Mouse (Mus musculus): ENCODE measurements around the gene Ammecr1. TPM values are rescaled to one million over a fixed set of nuclear protein-coding genes. Genes with fewer than 3 reads are reported as not detected.
A peak's percentile ranks its signal among the peaks of the same experiment; 100 is the strongest.

Ammecr1 gene
- polyA plus RNA-seq (2012; rRNA removed) = 1.6 and 1.7 TPM in 2 replicates

DNA sequence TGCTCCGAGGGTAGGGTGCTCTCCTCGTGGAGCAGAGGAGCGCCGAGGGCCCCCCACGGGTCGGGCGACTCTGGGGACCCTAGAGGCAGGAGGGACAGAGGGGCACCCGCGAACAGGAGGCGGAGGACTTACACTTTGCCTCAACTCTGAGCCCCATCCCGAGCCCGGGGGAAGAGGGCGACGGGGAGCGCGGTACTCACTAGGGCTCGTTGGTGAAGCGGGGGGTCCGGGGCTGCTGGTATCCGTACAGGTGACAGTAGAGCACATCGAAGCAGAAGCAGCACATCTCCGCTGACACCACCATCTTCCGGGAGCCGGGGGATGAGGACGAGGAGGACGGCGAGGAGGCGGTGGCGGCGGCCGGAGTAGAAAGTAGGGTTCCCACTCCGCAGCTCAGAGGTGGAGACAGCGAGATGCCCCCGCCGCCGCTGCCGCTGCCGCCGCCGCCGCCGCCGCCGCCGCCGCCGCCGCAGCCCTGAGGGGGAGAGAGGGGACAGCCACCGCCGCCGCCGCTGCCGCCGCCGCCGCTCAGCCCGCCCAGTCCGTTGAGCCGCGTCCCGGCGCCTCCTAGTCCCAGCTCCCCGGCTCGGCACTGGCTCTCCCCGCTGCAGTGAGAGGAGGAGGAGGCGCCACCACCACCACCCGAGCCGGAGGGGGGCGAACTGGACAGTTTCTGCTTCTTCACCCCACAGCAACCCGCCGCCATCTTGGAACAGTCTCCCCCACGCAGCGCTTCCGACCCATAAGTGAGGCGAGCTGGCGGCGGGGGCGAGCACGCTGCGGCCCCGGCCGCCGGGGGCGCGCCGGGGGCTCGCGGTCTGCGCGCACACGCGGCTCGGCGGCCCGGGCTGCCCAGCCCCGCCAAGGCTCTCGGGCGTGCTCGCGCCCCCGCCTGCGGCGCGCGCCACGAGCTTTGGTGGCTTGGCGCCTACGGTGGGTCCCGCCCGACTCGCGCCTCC, at the start of gene Ammecr1:
TSS of gene Ammecr1 (minus strand) at position 721 of the 959 bp plus-strand sequence.
- Histone ChIP-seq H3K4me1 (ENCODE audit: control insufficient read depth, insufficient read depth, low read length) (no peaks in the 10 kb centered on the region), H3K4me3 (ENCODE audit: insufficient read depth, low read length) (peak within 1 kb of the TSS; percentile 80), H3K27ac (ENCODE audit: insufficient read depth, low read length) (peak within 1 kb of the TSS; percentile 98)
- TF ChIP-seq CTCF (IDR thresholded peaks at IDR 0.05; ENCODE audit: extremely low read depth, insufficient read depth, low read length) (no peak), POLR2A (IDR thresholded peaks at IDR 0.05; ENCODE audit: extremely low read depth, insufficient read depth, low read length) (0 out of 2 replicates have a peak, but pooled peaks have one; percentile 28)

DNA sequence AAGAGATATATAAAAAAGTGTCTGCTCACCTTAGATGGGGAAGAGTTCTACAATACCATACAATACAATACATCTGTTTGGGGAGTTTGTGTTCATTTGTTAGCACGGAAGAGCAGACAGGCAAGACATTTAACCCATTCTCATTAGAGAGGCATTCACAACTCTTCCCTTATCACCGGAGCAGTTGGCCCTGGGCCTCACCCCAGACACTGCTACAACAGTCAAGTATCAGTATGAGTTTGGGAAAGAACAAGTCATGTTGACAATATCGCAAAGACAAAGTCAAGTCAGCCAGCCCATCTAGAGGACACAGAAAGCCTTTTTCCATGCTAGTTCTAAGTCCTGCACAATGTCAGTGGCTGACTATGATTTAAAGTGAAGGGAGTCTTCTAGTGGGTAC, 47.6 kb upstream of the Ammecr1 start:
- no peak overlapping the region for H3K4me3 ChIP-seq (ENCODE audit: insufficient read depth, low read length)
- no peaks in the 10 kb centered on the region for H3K4me1 ChIP-seq (ENCODE audit: control insufficient read depth, insufficient read depth, low read length)
- H3K27ac ChIP-seq (ENCODE audit: insufficient read depth, low read length) = no peak overlapping the region
- TF ChIP-seq CTCF (IDR thresholded peaks at IDR 0.05; ENCODE audit: extremely low read depth, insufficient read depth, low read length) (no peak), POLR2A (IDR thresholded peaks at IDR 0.05; ENCODE audit: extremely low read depth, insufficient read depth, low read length) (no peak)

DNA sequence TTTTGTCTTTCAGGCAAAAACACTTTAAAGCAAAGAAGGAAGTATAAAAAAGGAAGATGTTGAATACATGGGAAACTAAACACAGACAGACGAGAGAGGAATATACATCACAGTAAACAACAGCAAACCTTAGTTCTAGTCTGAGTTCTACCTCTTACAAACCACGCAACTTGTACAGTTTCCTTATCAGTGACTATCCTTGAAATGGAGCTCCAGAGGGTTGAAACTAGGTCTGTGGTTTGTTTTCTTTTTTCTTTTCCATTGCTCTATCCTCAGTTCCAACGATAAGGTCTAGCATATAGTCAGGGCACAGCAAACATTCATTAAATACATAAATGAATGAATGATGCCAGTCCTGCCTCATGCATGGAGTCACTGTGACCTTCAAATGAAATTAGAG, 45.8 kb upstream of the Ammecr1 start:
- Histone ChIP-seq H3K27ac (ENCODE audit: insufficient read depth, low read length) (no peak overlapping the region), H3K4me3 (ENCODE audit: insufficient read depth, low read length) (no peak overlapping the region), H3K4me1 (ENCODE audit: control insufficient read depth, insufficient read depth, low read length) (no peaks in the 10 kb centered on the region)
- TF ChIP-seq CTCF (IDR thresholded peaks at IDR 0.05; ENCODE audit: extremely low read depth, insufficient read depth, low read length) (no peak), POLR2A (IDR thresholded peaks at IDR 0.05; ENCODE audit: extremely low read depth, insufficient read depth, low read length) (no peak)

DNA sequence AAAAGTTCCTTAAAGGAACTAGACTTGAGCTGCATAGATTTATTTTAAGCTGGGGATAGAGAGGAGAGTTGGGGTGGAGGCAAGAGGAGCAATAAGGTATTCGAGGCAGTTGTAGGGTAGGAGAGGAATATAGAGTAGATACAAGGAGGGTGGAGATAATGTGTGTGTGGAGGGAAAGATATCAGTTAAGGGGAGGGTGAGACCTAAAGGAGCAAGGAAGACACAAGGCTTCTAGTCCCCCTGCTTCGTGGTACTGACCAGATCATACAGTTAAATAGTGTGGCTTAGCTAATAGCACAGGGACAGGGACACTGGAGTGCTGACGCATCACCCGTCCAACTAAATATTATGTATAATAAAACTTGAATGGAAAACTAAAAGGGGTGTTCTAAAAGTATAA, 45.3 kb upstream of the Ammecr1 start:
- TF ChIP-seq CTCF (IDR thresholded peaks at IDR 0.05; ENCODE audit: extremely low read depth, insufficient read depth, low read length) (no peak), POLR2A (IDR thresholded peaks at IDR 0.05; ENCODE audit: extremely low read depth, insufficient read depth, low read length) (no peak)
- no peak overlapping the region for H3K27ac ChIP-seq (ENCODE audit: insufficient read depth, low read length)

DNA sequence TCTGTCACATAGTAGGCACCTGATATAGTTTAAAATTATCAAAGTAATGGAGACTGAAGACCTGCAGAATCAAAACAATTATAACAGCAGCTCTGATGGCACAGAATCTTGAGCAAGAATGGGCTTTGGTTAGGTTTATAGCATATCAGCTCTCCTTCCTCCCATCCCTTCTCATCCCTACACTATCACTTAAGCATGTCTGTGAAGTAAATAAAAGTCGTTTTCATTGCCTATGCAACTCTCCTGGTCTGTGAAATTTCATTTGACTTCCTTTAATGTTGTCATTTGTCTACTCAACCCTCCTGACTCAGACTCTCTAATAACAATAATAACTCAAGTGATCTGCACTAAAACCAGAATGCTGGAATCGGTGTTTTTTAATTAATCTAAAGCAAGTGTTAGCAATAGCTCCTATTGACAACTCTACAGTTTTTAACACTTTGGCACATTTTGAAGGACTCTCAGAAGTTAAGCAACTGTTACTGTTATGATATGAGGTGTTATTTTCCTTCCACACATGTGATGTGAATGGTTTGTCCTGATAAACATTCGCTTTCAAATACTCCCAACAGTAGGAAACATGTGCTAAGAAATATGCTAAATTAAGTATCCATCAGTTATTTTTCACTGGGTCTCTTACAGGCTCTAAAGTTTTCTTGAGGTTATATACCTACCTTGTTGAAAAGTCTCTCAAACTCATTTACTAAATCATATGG, 37.8 kb upstream of the Ammecr1 start:
- no peaks in the 10 kb centered on the region for H3K4me1 ChIP-seq (ENCODE audit: control insufficient read depth, insufficient read depth, low read length)
- TF ChIP-seq CTCF (IDR thresholded peaks at IDR 0.05; ENCODE audit: extremely low read depth, insufficient read depth, low read length) (no peak), POLR2A (IDR thresholded peaks at IDR 0.05; ENCODE audit: extremely low read depth, insufficient read depth, low read length) (no peak)
- no peak overlapping the region for H3K27ac ChIP-seq (ENCODE audit: insufficient read depth, low read length)
- no peak overlapping the region for H3K4me3 ChIP-seq (ENCODE audit: insufficient read depth, low read length)

More for the DNA sequence above, 45.3 kb upstream of the Ammecr1 start:
- Histone ChIP-seq H3K4me1 (ENCODE audit: control insufficient read depth, insufficient read depth, low read length) (no peaks in the 10 kb centered on the region), H3K4me3 (ENCODE audit: insufficient read depth, low read length) (no peak overlapping the region)

DNA sequence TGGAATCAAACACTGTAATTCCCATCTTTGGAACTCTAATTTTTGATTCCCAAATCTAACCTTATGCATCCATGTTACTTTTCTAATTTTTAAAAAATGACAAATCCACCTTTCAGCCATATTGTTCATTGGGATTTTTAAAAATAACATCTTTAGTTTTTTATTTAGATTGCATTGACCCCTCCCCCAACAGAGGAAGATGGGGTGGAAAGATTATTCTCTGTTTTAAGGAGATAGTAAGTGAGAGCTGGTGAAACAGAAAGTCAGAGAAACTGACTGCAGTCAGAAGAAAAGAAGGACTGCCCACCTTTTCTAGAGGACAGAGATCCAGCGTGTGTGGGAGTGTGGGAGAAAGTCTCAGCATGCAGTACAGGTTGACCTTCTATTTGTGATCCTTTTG, 30.7 kb upstream of the Ammecr1 start:
- no peaks in the 10 kb centered on the region for H3K4me1 ChIP-seq (ENCODE audit: control insufficient read depth, insufficient read depth, low read length)
- no peak overlapping the region for H3K4me3 ChIP-seq (ENCODE audit: insufficient read depth, low read length)
- TF ChIP-seq CTCF (IDR thresholded peaks at IDR 0.05; ENCODE audit: extremely low read depth, insufficient read depth, low read length) (no peak), POLR2A (IDR thresholded peaks at IDR 0.05; ENCODE audit: extremely low read depth, insufficient read depth, low read length) (no peak)
- H3K27ac ChIP-seq (ENCODE audit: insufficient read depth, low read length) = no peak overlapping the region

DNA sequence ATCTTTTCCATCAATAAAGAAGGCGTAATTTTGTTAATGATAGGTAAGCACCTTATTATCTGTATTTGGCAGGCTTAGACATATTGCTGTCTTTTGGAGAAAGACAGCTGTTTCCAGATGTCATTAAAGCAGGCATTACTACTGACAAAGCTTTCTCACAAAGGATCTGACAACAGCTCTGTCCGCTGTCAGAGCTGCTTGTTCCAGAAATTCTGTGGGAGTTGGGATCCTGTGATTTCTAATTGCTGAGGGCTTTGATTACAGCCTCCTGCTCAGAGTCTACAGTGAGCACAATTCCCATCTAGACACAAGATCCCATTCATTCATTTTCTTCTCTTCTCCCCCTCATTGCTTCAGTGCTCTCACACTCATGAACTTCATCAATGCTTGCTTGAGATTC, 28.0 kb upstream of the Ammecr1 start:
- no peak overlapping the region for H3K27ac ChIP-seq (ENCODE audit: insufficient read depth, low read length)
- TF ChIP-seq POLR2A (IDR thresholded peaks at IDR 0.05; ENCODE audit: extremely low read depth, insufficient read depth, low read length) (no peak), CTCF (IDR thresholded peaks at IDR 0.05; ENCODE audit: extremely low read depth, insufficient read depth, low read length) (no peak)
- H3K4me3 ChIP-seq (ENCODE audit: insufficient read depth, low read length) = no peak overlapping the region
- H3K4me1 ChIP-seq (ENCODE audit: control insufficient read depth, insufficient read depth, low read length) = no peaks in the 10 kb centered on the region

DNA sequence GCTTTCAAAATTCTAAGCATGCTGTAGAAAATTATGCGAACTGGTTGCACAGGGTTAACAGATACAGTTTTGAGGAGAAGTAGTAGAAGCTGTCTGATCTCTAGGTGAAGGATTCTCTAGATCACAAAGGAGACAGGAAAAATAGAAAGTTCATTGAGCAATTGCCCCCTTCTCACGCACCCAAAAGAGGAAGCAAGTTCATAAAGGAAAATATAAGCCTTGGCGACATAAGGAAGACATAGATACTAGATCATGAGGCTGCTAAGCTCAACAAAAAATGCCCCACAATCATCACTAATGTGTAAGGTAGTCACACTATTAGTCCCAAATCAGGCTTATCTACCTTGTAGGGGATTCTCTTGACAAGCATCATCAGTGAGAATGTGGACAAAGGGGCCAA, 17.6 kb upstream of the Ammecr1 start:
- Histone ChIP-seq H3K4me1 (ENCODE audit: control insufficient read depth, insufficient read depth, low read length) (no peaks in the 10 kb centered on the region), H3K27ac (ENCODE audit: insufficient read depth, low read length) (no peak overlapping the region), H3K4me3 (ENCODE audit: insufficient read depth, low read length) (no peak overlapping the region)
- TF ChIP-seq POLR2A (IDR thresholded peaks at IDR 0.05; ENCODE audit: extremely low read depth, insufficient read depth, low read length) (no peak), CTCF (IDR thresholded peaks at IDR 0.05; ENCODE audit: extremely low read depth, insufficient read depth, low read length) (no peak)

DNA sequence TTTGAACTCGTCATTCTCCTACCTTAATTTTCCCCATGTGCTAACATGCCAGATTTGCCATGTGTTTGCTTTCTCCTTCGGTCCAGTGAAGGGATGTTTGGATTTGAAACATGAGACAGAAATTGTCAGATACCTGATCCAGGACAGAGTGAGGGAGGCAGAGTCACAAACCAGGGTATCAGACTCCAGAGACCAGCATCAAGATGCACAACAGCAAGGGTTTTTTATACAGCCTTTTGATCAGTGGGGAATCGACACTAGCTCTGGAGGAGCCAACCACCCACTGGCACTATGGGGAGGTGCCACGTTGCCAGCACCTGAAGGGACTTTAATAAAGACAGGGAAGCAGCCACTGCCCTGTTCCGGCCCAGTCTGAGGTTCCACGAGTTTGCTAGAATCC, 17.1 kb upstream of the Ammecr1 start:
- TF ChIP-seq CTCF (IDR thresholded peaks at IDR 0.05; ENCODE audit: extremely low read depth, insufficient read depth, low read length) = no peak
- TF ChIP-seq POLR2A (IDR thresholded peaks at IDR 0.05; ENCODE audit: extremely low read depth, insufficient read depth, low read length) = no peak
- H3K4me1 ChIP-seq (ENCODE audit: control insufficient read depth, insufficient read depth, low read length) = no peaks in the 10 kb centered on the region
- H3K4me3 ChIP-seq (ENCODE audit: insufficient read depth, low read length) = no peak overlapping the region

More for the DNA sequence above, 17.1 kb upstream of the Ammecr1 start:
- H3K27ac ChIP-seq (ENCODE audit: insufficient read depth, low read length) = no peak overlapping the region
